Mouse (Mus musculus) cerebellum, adult 2 months (tissue): ENCODE measurements at regions not wholly inside any gene's neighbourhood (a gene's known extent, or its start where the extent isn't known, plus 50 kb on each side); places are given as distances from the start of the nearest gene placed in this dataset.

Source experiments
- DNase-seq, 2 experiments: peaks; one replicate each; pipeline ENCODE4 v3.0.0; 2021
- H3K27ac ChIP-seq: fragments of 200-500 bp; 2 replicates; pipeline ENCODE4 v1.5.1; 2012; ENCODE audit warnings: low read length, control low read depth, inconsistent platforms; ENCODE audit not compliant: insufficient read depth
- H3K27me3 ChIP-seq: fragments of 200-500 bp; 2 replicates; pipeline ENCODE4 v1.6.1; 2012; ENCODE audit warnings: inconsistent platforms, mild to moderate bottlenecking, low read length, moderate library complexity; ENCODE audit not compliant: control insufficient read depth, insufficient read depth
- H3K4me1 ChIP-seq: fragments of 200-500 bp; 2 replicates; pipeline ENCODE4 v1.6.1; 2011; ENCODE audit warnings: low read length; ENCODE audit not compliant: control insufficient read depth, insufficient read depth
- H3K4me3 ChIP-seq: fragments of 200-500 bp; replicated peaks from 2 replicates; pipeline ENCODE3; 2011; ENCODE audit warnings: mild to moderate bottlenecking, low read depth, low read length, control low read depth; ENCODE audit not compliant: insufficient read depth
- CTCF ChIP-seq: fragments of 200-500 bp; IDR thresholded peaks from 2 replicates; pipeline ENCODE4 v1.5.1; 2011; ENCODE audit warnings: low read depth, mild to moderate bottlenecking, control low read depth, low read length, moderate library complexity, borderline replicate concordance; ENCODE audit not compliant: insufficient read depth
- POLR2A ChIP-seq: fragments of 200-500 bp; IDR thresholded peaks from 2 replicates; pipeline ENCODE4 v1.6.1; 2011; ENCODE audit warnings: low read length, control low read depth, borderline replicate concordance; ENCODE audit not compliant: insufficient read depth
- WGBS: fragments of 180-500 bp; shearing (Covaris S2); methylation state at CpG from one replicate; pipeline ENCODE4 v1.1.7; 2018; 5-methylcytosine and 5-hydroxymethylcytosine counted together

- DNase-seq: no peak
- no peaks in the 10 kb centered on the region; the same call in 1 of the 2 replicates for H3K27me3 ChIP-seq
- 69% methylated on average over 3 of the region's 3 CpGs for WGBS
- H3K4me1 ChIP-seq: no peaks in the 10 kb centered on the region
- no peak overlapping the region for H3K27ac ChIP-seq
- no peak for TF ChIP-seq CTCF
- TF ChIP-seq POLR2A: no peak
- no peak overlapping the region for H3K4me3 ChIP-seq
Measured at GRCm38 (mm10) chr10:8948227-8948626, 62.4 kb upstream of the Sash1 start.

GRCm38 (mm10) chr10:8945195-8945751, 59.4 kb upstream of the Sash1 start:
- H3K27me3 ChIP-seq: no peaks in the 10 kb centered on the region; the same call in 1 of the 2 replicates
- DNase-seq: no peak
- TF ChIP-seq POLR2A (no peak), CTCF (no peak)
- no peak overlapping the region for H3K4me3 ChIP-seq
- WGBS: 58% methylated on average over 17 of the region's 17 CpGs
- no peaks in the 10 kb centered on the region for H3K4me1 ChIP-seq
- H3K27ac ChIP-seq: no peak overlapping the region

GRCm38 (mm10) chr10:8944586-8944985, 58.7 kb upstream of the Sash1 start:
- Histone ChIP-seq H3K27ac (no peak overlapping the region), H3K4me1 (no peaks in the 10 kb centered on the region), H3K27me3 (no peaks in the 10 kb centered on the region; the same call in 1 of the 2 replicates), H3K4me3 (no peak overlapping the region)
- 87% methylated on average over 5 of the region's 5 CpGs for WGBS
- TF ChIP-seq CTCF (no peak), POLR2A (no peak)
- no peak for DNase-seq

- Histone ChIP-seq H3K27me3 (no peaks in the 10 kb centered on the region; the same call in 1 of the 2 replicates), H3K4me1 (no peaks in the 10 kb centered on the region), H3K27ac (no peak overlapping the region), H3K4me3 (no peak overlapping the region)
- 73% methylated on average over 6 of the region's 6 CpGs for WGBS
- no peak for TF ChIP-seq POLR2A
- no peak for TF ChIP-seq CTCF
- DNase-seq: peak in 1 of 2 experiments; percentile 14
Measured at GRCm38 (mm10) chr10:8943698-8944097, 57.8 kb upstream of the Sash1 start.

- Histone ChIP-seq H3K4me1 (no peaks in the 10 kb centered on the region), H3K27me3 (no peaks in the 10 kb centered on the region; the same call in 1 of the 2 replicates), H3K27ac (peak overlapping the region; percentile 64; the same call in 1 of the 2 replicates), H3K4me3 (no peak overlapping the region)
- WGBS: 88% methylated on average over 6 of the region's 6 CpGs
- no peak for DNase-seq
- TF ChIP-seq CTCF: no peak
- no peak for TF ChIP-seq POLR2A
Measured at GRCm38 (mm10) chr10:8942967-8943471, 57.1 kb upstream of the Sash1 start.

- DNase-seq: peak in 1 of 2 experiments; percentile 15
- H3K27me3 ChIP-seq: no peaks in the 10 kb centered on the region
- 37% methylated on average over 4 of the region's 4 CpGs for WGBS
- TF ChIP-seq POLR2A: no peak
- no peak for TF ChIP-seq CTCF
- H3K27ac ChIP-seq: no peak overlapping the region
- peaks cover 3% of the 10 kb centered on the region for H3K4me1 ChIP-seq
- no peak overlapping the region for H3K4me3 ChIP-seq
Measured at GRCm38 (mm10) chr10:8936369-8936768, 50.5 kb upstream of the Sash1 start.
